In the genomic region with DNA sequence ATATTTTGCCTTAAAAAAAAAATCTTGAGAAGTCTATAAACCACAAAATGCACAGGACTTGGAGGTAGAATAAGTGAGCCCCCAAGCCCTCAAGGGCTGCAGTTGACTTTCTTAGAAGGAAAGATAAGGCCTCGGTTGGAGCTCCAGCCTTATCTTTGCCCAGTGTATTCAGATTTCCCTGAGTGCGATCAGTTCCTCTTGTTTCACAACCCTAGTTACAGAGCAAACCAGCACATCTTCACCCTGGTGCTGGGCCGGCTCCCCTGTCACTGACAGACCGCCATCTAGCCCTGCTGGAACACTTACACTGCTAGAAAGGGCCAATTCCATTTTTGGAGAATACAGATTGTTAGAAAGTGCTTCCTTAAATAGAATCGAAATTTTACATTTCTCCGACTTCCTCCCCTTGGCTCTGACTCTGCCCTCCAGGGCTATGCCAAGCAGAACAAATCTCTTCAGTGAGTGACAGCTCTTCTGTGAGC, we compare ENCODE assay signal across 8 mouse cellular contexts.
DNase-seq lines count a peak whose midpoint lies in the region; ATAC-seq and TF ChIP-seq lines count a peak whose summit lies in the region.
"Had no signal": no experiment of that assay in that cellular context is flagged by ENCODE, and none has a peak within 500 bp of the region (broad histone marks: within the 10 kb centered on the region; RNA-seq: fewer than 3 reads in every experiment).

No protein-coding gene starts in this region.

- ATAC-seq in heart, embryonic 12.5 days (ENCODE audit: insufficient number of reproducible peaks, low FRiP score), result 0 out of 2 replicates have a peak, but pooled peaks have one; percentile 10
- ATAC-seq in liver, embryonic 11.5 days (replicated peaks; ENCODE audit: low FRiP score), result peak; percentile 55
- ATAC-seq: hindbrain, embryonic 16.5 days had no signal

- H3K4me3 ChIP-seq in heart, embryonic 12.5 days, result no peak overlapping the region
- H3K4me3 ChIP-seq in MEL (ENCODE audit: control insufficient read depth in 1 of 2, insufficient read depth in 1 of 2, low read depth in 2 of 2, low read length in 2 of 2), result no peak overlapping the region
- H3K4me3 ChIP-seq in liver, embryonic 11.5 days (ENCODE audit: low read depth, low read length), result no peak overlapping the region

- H3K27ac ChIP-seq in heart, embryonic 12.5 days (ENCODE audit: poor library complexity, severe bottlenecking), result peak overlapping the region; percentile 82
- peak overlapping the region; percentile 90 for H3K27ac ChIP-seq in MEL (ENCODE audit: control insufficient read depth, low read depth, low read length)
- H3K27ac ChIP-seq in liver, embryonic 11.5 days (ENCODE audit: low read depth, low read length), result 0 out of 2 replicates have a peak overlapping the region, but pooled peaks have one; percentile 68

- H3K4me1 ChIP-seq in heart, embryonic 12.5 days (replicated peaks), result peaks cover 70% of the 10 kb centered on the region
- H3K4me1 ChIP-seq in MEL (ENCODE audit: control insufficient read depth in 1 of 2, insufficient read depth in 2 of 2, low read length in 2 of 2), result peaks cover 15 to 39% of the 10 kb centered on the region in 2 experiments
- peaks cover 61% of the 10 kb centered on the region for H3K4me1 ChIP-seq in liver, embryonic 11.5 days (replicated peaks; ENCODE audit: control insufficient read depth, insufficient read depth, low read length)

- no peak for TF ChIP-seq RAD21 in MEL (IDR thresholded peaks at IDR 0.05; ENCODE audit: low read depth, low read length)

- no peaks in the 10 kb centered on the region for H3K79me2 ChIP-seq in MEL (ENCODE audit: control insufficient read depth, insufficient read depth, low read length, poor library complexity)

- H3K4me2 ChIP-seq in heart, embryonic 12.5 days, result no peak overlapping the region
- peak overlapping the region; percentile 35 for H3K4me2 ChIP-seq in liver, embryonic 11.5 days

- no peak for TF ChIP-seq POLR2A in MEL (IDR thresholded peaks at IDR 0.05; ENCODE audit: control insufficient read depth in 1 of 2, insufficient read depth in 1 of 2, low read depth in 1 of 2, low read length in 2 of 2, poor library complexity in 1 of 2)

- peaks cover 9% of the 10 kb centered on the region for H3K36me3 ChIP-seq in heart, embryonic 12.5 days
- H3K36me3 ChIP-seq in MEL (ENCODE audit: control insufficient read depth in 1 of 2, insufficient read depth in 2 of 2, low read length in 2 of 2), result peaks cover 0 to 54% of the 10 kb centered on the region in 2 experiments; a peak in 2 of 4 replicates
- no peaks in the 10 kb centered on the region for H3K36me3 ChIP-seq in liver, embryonic 11.5 days (ENCODE audit: control insufficient read depth, insufficient read depth, low read length)

- no peak for TF ChIP-seq CTCF in MEL (IDR thresholded peaks at IDR 0.05 in 2 of 3, conservative IDR thresholded peaks at IDR 0.05 in 1 of 3; ENCODE audit: control insufficient read depth in 1 of 3, insufficient read depth in 1 of 3, low read depth in 2 of 3, low read length in 3 of 3, poor library complexity in 1 of 3, severe bottlenecking in 1 of 3)

- no peak overlapping the region for H3K9ac ChIP-seq in heart, embryonic 12.5 days
- no peak overlapping the region for H3K9ac ChIP-seq in MEL (ENCODE audit: control insufficient read depth, low read depth, low read length, poor library complexity, severe bottlenecking)
- no peak overlapping the region for H3K9ac ChIP-seq in liver, embryonic 11.5 days (ENCODE audit: low read depth, low read length)

- H3K27me3 ChIP-seq in heart, embryonic 12.5 days (replicated peaks), result no peaks in the 10 kb centered on the region
- no peaks in the 10 kb centered on the region for H3K27me3 ChIP-seq in MEL (ENCODE audit: control insufficient read depth in 1 of 2, insufficient read depth in 2 of 2, low read length in 2 of 2)
- no peaks in the 10 kb centered on the region for H3K27me3 ChIP-seq in liver, embryonic 11.5 days (replicated peaks; ENCODE audit: control insufficient read depth, insufficient read depth, low read length)

- TF ChIP-seq EP300 in MEL (IDR thresholded peaks at IDR 0.05; ENCODE audit: low read depth in 1 of 2, low read length in 2 of 2), result peak; percentile 93 to 96

- WGBS in heart, embryonic 12.5 days, result 30% methylated on average over 6 of the region's 6 CpGs
- WGBS in liver, embryonic 11.5 days, result 40% methylated on average over 6 of the region's 6 CpGs

- no peak for DNase-seq in heart, adult 18-20 months
- DNase-seq in 416B (ENCODE audit: low read depth), result peak; percentile 79
- peak; percentile 85 for DNase-seq in MEL (ENCODE audit: low read depth, low spot score)
- no peak for DNase-seq in liver, embryonic 11.5 days (ENCODE audit: low spot score)
- no peak for DNase-seq in adrenal gland, adult (ENCODE audit: inconsistent age in 2 of 2, low spot score in 1 of 2)
- DNase-seq in Muller cell, postnatal 12 days (ENCODE audit: inconsistent ontology term), result no peak

- no peaks in the 10 kb centered on the region for H3K9me3 ChIP-seq in heart, embryonic 12.5 days (replicated peaks)
- no peaks in the 10 kb centered on the region for H3K9me3 ChIP-seq in MEL (replicated peaks; ENCODE audit: insufficient read depth, low read length)
- no peaks in the 10 kb centered on the region for H3K9me3 ChIP-seq in liver, embryonic 11.5 days (ENCODE audit: control insufficient read depth, low read length)

TF ChIP-seq in MEL, 35 proteins besides CTCF, POLR2A, EP300 and RAD21:
- TF ChIP-seq SIN3A (IDR thresholded peaks at IDR 0.05; ENCODE audit: low read length), result peak; percentile 78
- no peak for TF ChIP-seq ZMIZ1 (IDR thresholded peaks at IDR 0.05; ENCODE audit: low read depth, low read length)
- peak; percentile 65 for TF ChIP-seq TBP (IDR thresholded peaks at IDR 0.05; ENCODE audit: low read depth, low read length)
- no peak for TF ChIP-seq MEF2A (IDR thresholded peaks at IDR 0.05; ENCODE audit: extremely low read depth, insufficient replicate concordance, low read depth, low read length, poor library complexity, severe bottlenecking)
- peak; percentile 78 for TF ChIP-seq MAZ (IDR thresholded peaks at IDR 0.05; ENCODE audit: low read depth, low read length)
- TF ChIP-seq NRF1 (IDR thresholded peaks at IDR 0.05; ENCODE audit: insufficient read depth, low read depth, low read length, poor library complexity, severe bottlenecking), result no peak
- no peak for TF ChIP-seq ZKSCAN1 (IDR thresholded peaks at IDR 0.05; ENCODE audit: low read depth, low read length)
- 0 out of 2 replicates have a peak, but pooled peaks have one; percentile 64 for TF ChIP-seq MYB (IDR thresholded peaks at IDR 0.05; ENCODE audit: low read depth, low read length)
- no peak for TF ChIP-seq UBTF (IDR thresholded peaks at IDR 0.05; ENCODE audit: borderline replicate concordance, insufficient read depth, low read depth, low read length)
- peak; percentile 88 for TF ChIP-seq TCF12 (IDR thresholded peaks at IDR 0.05; ENCODE audit: low read depth, low read length)
- TF ChIP-seq USF2 (IDR thresholded peaks at IDR 0.05; ENCODE audit: borderline replicate concordance in 1 of 2, insufficient read depth in 1 of 2, low read depth in 1 of 2, low read length in 2 of 2), result no peak
- TF ChIP-seq RCOR1 (IDR thresholded peaks at IDR 0.05; ENCODE audit: low read depth, low read length), result peak; percentile 100
- TF ChIP-seq GABPA (IDR thresholded peaks at IDR 0.05; ENCODE audit: low read depth, low read length), result no peak
- TF ChIP-seq POLR2AphosphoS5 (IDR thresholded peaks at IDR 0.05; ENCODE audit: borderline replicate concordance, low read depth, low read length), result no peak
- peak; percentile 50; the same call in 1 of the 2 replicates for TF ChIP-seq HCFC1 (IDR thresholded peaks at IDR 0.05; ENCODE audit: low read depth, low read length)
- TF ChIP-seq E2F4 (IDR thresholded peaks at IDR 0.05; ENCODE audit: borderline replicate concordance, low read depth, low read length), result no peak
- no peak for TF ChIP-seq CHD1 (IDR thresholded peaks at IDR 0.05; ENCODE audit: low read depth, low read length)
- peak; percentile 31; the same call in 1 of the 2 replicates for TF ChIP-seq ZC3H11A (IDR thresholded peaks at IDR 0.05; ENCODE audit: low read depth, low read length)
- peak; percentile 95 for TF ChIP-seq GATA1 (IDR thresholded peaks at IDR 0.05; ENCODE audit: low read depth, low read length)
- TF ChIP-seq TAL1 (IDR thresholded peaks at IDR 0.05; ENCODE audit: low read length), result peak; percentile 56
- TF ChIP-seq BHLHE40 (IDR thresholded peaks at IDR 0.05; ENCODE audit: borderline replicate concordance, low read depth, low read length), result peak; percentile 83; the same call in 1 of the 2 replicates
- peak; percentile 76 for TF ChIP-seq ZNF384 (IDR thresholded peaks at IDR 0.05; ENCODE audit: low read depth, low read length)
- TF ChIP-seq KAT2A (conservative IDR thresholded peaks at IDR 0.05; ENCODE audit: low read depth, low read length), result no peak
- no peak for TF ChIP-seq ELF1 (IDR thresholded peaks at IDR 0.05; ENCODE audit: low read depth, low read length)
- TF ChIP-seq JUND (IDR thresholded peaks at IDR 0.05; ENCODE audit: low read depth, low read length), result no peak
- TF ChIP-seq MAX (IDR thresholded peaks at IDR 0.05; ENCODE audit: low read length), result peak; percentile 24; the same call in 1 of the 2 replicates
- no peak for TF ChIP-seq USF1 (IDR thresholded peaks at IDR 0.05; ENCODE audit: low read depth, low read length)
- TF ChIP-seq CHD2 (IDR thresholded peaks at IDR 0.05; ENCODE audit: low read length), result no peak
- peak; percentile 71; the same call in 1 of the 2 replicates for TF ChIP-seq MAFK (IDR thresholded peaks at IDR 0.05; ENCODE audit: borderline replicate concordance, low read depth, low read length)
- TF ChIP-seq SMC3 (IDR thresholded peaks at IDR 0.05; ENCODE audit: low read depth, low read length), result no peak
- TF ChIP-seq ETS1 (IDR thresholded peaks at IDR 0.05; ENCODE audit: low read depth, low read length), result peak; percentile 83
- no peak for TF ChIP-seq POLR2AphosphoS2 (IDR thresholded peaks at IDR 0.05; ENCODE audit: low read length)
- peak; percentile 58; the same call in 1 of the 2 replicates for TF ChIP-seq MYC (IDR thresholded peaks at IDR 0.05; ENCODE audit: low read depth, low read length)
- TF ChIP-seq MXI1 (IDR thresholded peaks at IDR 0.05; ENCODE audit: low read depth, low read length), result peak; percentile 36; the same call in 1 of the 2 replicates
- TF ChIP-seq NELFE (IDR thresholded peaks at IDR 0.05; ENCODE audit: low read depth, low read length), result no peak

Comparison
In these comparisons a context has a peak if more than half of its experiments do, and no peak if none do; other contexts are left out.
1. DNase-seq: peak in 416B (single experiment) and MEL (single experiment); none in heart, adult 18-20 months (0 of 2), liver, embryonic 11.5 days (single experiment), adrenal gland, adult (0 of 2) and Muller cell, postnatal 12 days (single experiment).
2. Peak in every context shown above with its lines, with median percentiles within 50 percentile points of each other: H3K27ac ChIP-seq.